Mouse (Mus musculus) intestine, embryonic 15.5 days (tissue): Measurements from ENCODE around the gene Gm20388. TPM values are rescaled to one million over a fixed set of nuclear protein-coding genes. Genes with fewer than 3 reads are reported as not detected.

Experiments
- ATAC-seq: fragments of 200-750 bp; cut with Nextera tagmentation; 2 replicates; pipeline ENCODE4 v1.8.0; 2017; ENCODE audit warnings: moderate TSS enrichment, moderate library complexity
- H3K27ac ChIP-seq: fragments of 300-500 bp; sonication (generic); 2 replicates; pipeline ENCODE4 v1.5.1; 2015; ENCODE audit warnings: mild to moderate bottlenecking, inconsistent platforms
- H3K27me3 ChIP-seq: fragments of 300-500 bp; sonication (generic); replicated peaks from 2 replicates; pipeline ENCODE4 v1.6.1; 2015; ENCODE audit warnings: inconsistent platforms
- H3K36me3 ChIP-seq: fragments of 300-500 bp; sonication (generic); 2 replicates; pipeline ENCODE4 v1.6.1; 2015; ENCODE audit warnings: inconsistent platforms
- H3K4me1 ChIP-seq: fragments of 300-500 bp; sonication (generic); replicated peaks from 2 replicates; pipeline ENCODE4 v1.6.1; 2015; ENCODE audit warnings: inconsistent platforms
- H3K4me2 ChIP-seq: fragments of 300-500 bp; sonication (generic); replicated peaks from 2 replicates; pipeline ENCODE4 v1.6.1; 2015; ENCODE audit warnings: mild to moderate bottlenecking, inconsistent platforms
- H3K4me3 ChIP-seq: fragments of 300-500 bp; sonication (generic); replicated peaks from 2 replicates; pipeline ENCODE4 v1.5.1; 2015; ENCODE audit warnings: inconsistent platforms
- H3K9ac ChIP-seq: fragments of 300-500 bp; sonication (generic); 2 replicates; pipeline ENCODE4 v1.6.1; 2015; ENCODE audit warnings: inconsistent platforms
- H3K9me3 ChIP-seq: fragments of 300-500 bp; sonication (generic); 2 replicates; pipeline ENCODE4 v1.6.1; 2016; ENCODE audit warnings: inconsistent platforms
- WGBS: fragments of 180-500 bp; shearing (Covaris S2); methylation state at CpG from one replicate; pipeline ENCODE4 v1.1.7; 2015; 5-methylcytosine and 5-hydroxymethylcytosine counted together
- polyA plus RNA-seq: library from polyadenylated mRNA; unstranded; fragments of >200 nt; fragmentation: Nextera tagmentation; extraction: Ambion mirVana; gene quantifications from 2 replicates; pipeline ENCODE4 v1.2.1, GENCODE M21; 2015

Gene Gm20388
- polyA plus RNA-seq, 1 experiment from 2014 or later, result not detected

GRCm38 (mm10) chr8:121125311-121125876, 1214.8 kb downstream of the Gm20388 start:
- WGBS, result under 1% methylated on average over 36 of the region's 36 CpGs
- Histone ChIP-seq H3K9ac (peak overlapping the region; percentile 40; the same call in 1 of the 2 replicates), H3K4me2 (peak overlapping the region; percentile 93), H3K4me1 (peaks cover 27% of the 10 kb centered on the region), H3K36me3 (no peaks in the 10 kb centered on the region), H3K27me3 (peaks cover 97% of the 10 kb centered on the region), H3K9me3 (no peaks in the 10 kb centered on the region), H3K4me3 (peak overlapping the region; percentile 41), H3K27ac (0 out of 2 replicates have a peak overlapping the region, but pooled peaks have one; percentile 27)
- peak; percentile 80 for ATAC-seq

GRCm38 (mm10) chr8:121126191-121126590, 1215.5 kb downstream of the Gm20388 start:
- Histone ChIP-seq H3K4me2 (peak overlapping the region; percentile 93), H3K4me3 (peak overlapping the region; percentile 41; the same call in 1 of the 2 replicates), H3K9ac (peak overlapping the region; percentile 20; the same call in 1 of the 2 replicates), H3K9me3 (no peaks in the 10 kb centered on the region), H3K4me1 (peaks cover 27% of the 10 kb centered on the region), H3K36me3 (no peaks in the 10 kb centered on the region), H3K27ac (0 out of 2 replicates have a peak overlapping the region, but pooled peaks have one; percentile 27), H3K27me3 (peaks cover 94% of the 10 kb centered on the region)
- no peak for ATAC-seq
- 9% methylated on average over 6 of the region's 6 CpGs for WGBS

GRCm38 (mm10) chr8:121126694-121127093, 1216.1 kb downstream of the Gm20388 start:
- peaks cover 27% of the 10 kb centered on the region for H3K4me1 ChIP-seq
- H3K36me3 ChIP-seq, result no peaks in the 10 kb centered on the region
- peak; percentile 30; the same call in 1 of the 2 replicates for ATAC-seq
- H3K9ac ChIP-seq, result no peak overlapping the region; the same call in 1 of the 2 replicates
- H3K4me3 ChIP-seq, result 0 out of 2 replicates have a peak overlapping the region, but pooled peaks have one; percentile 41
- WGBS, result 6% methylated on average over 6 of the region's 6 CpGs
- peaks cover 89% of the 10 kb centered on the region for H3K27me3 ChIP-seq
- H3K9me3 ChIP-seq, result no peaks in the 10 kb centered on the region
- H3K27ac ChIP-seq, result peak overlapping the region; percentile 4; the same call in 1 of the 2 replicates
- H3K4me2 ChIP-seq, result peak overlapping the region; percentile 93; the same call in 1 of the 2 replicates

- Histone ChIP-seq H3K27me3 (peaks cover 86% of the 10 kb centered on the region), H3K9me3 (no peaks in the 10 kb centered on the region), H3K4me2 (no peak overlapping the region), H3K27ac (peak overlapping the region; percentile 4; the same call in 1 of the 2 replicates), H3K4me1 (peaks cover 27% of the 10 kb centered on the region), H3K9ac (no peak overlapping the region), H3K36me3 (no peaks in the 10 kb centered on the region), H3K4me3 (no peak overlapping the region; the same call in 1 of the 2 replicates)
- WGBS, result 7% methylated on average over 11 of the region's 11 CpGs
- peak; percentile 29 for ATAC-seq
Measured at GRCm38 (mm10) chr8:121127291-121127701, 1216.7 kb downstream of the Gm20388 start.

- peak within 1 kb of the TSS; percentile 62 for H3K4me2 ChIP-seq
- H3K9me3 ChIP-seq, result no peaks in the 10 kb centered on the region
- H3K9ac ChIP-seq, result peak within 1 kb of the TSS; percentile 46
- H3K27ac ChIP-seq, result peak within 1 kb of the TSS; percentile 83
- 2% methylated on average over 43 of the region's 43 CpGs for WGBS
- peak; percentile 24 for ATAC-seq
- H3K36me3 ChIP-seq, result no peaks in the 10 kb centered on the region
- H3K4me1 ChIP-seq, result peaks cover 27% of the 10 kb centered on the region
- H3K4me3 ChIP-seq, result peak within 1 kb of the TSS; percentile 43
- peaks cover 81% of the 10 kb centered on the region for H3K27me3 ChIP-seq
Measured at GRCm38 (mm10) chr8:121127756-121128375, 1217.2 kb downstream of the Gm20388 start, which contains the start of gene Foxl1. Gene Foxl1, plus strand, starts transcription at chr8:121127940.

- ATAC-seq, result no peak
- Histone ChIP-seq H3K36me3 (no peaks in the 10 kb centered on the region), H3K4me1 (peaks cover 27% of the 10 kb centered on the region), H3K4me3 (peak overlapping the region; percentile 43), H3K9ac (peak overlapping the region; percentile 46), H3K27ac (peak overlapping the region; percentile 83), H3K9me3 (no peaks in the 10 kb centered on the region), H3K4me2 (peak overlapping the region; percentile 62), H3K27me3 (peaks cover 72% of the 10 kb centered on the region)
- 4% methylated on average over 55 of the region's 55 CpGs for WGBS
Measured at GRCm38 (mm10) chr8:121128531-121129264, 1218.1 kb downstream of the Gm20388 start.

- WGBS, result 21% methylated on average over 16 of the region's 16 CpGs
- Histone ChIP-seq H3K4me2 (peak overlapping the region; percentile 62), H3K4me1 (peaks cover 27% of the 10 kb centered on the region), H3K9me3 (no peaks in the 10 kb centered on the region), H3K9ac (peak overlapping the region; percentile 46; the same call in 1 of the 2 replicates), H3K27ac (peak overlapping the region; percentile 83; the same call in 1 of the 2 replicates), H3K27me3 (peaks cover 67% of the 10 kb centered on the region), H3K4me3 (peak overlapping the region; percentile 43), H3K36me3 (no peaks in the 10 kb centered on the region)
- ATAC-seq, result no peak
Measured at GRCm38 (mm10) chr8:121129265-121129940, 1218.8 kb downstream of the Gm20388 start.

- no peak for ATAC-seq
- Histone ChIP-seq H3K9me3 (no peaks in the 10 kb centered on the region), H3K27ac (no peak overlapping the region), H3K9ac (no peak overlapping the region), H3K27me3 (peaks cover 56% of the 10 kb centered on the region), H3K36me3 (no peaks in the 10 kb centered on the region), H3K4me1 (peaks cover 18% of the 10 kb centered on the region), H3K4me2 (peak overlapping the region; percentile 62), H3K4me3 (peak overlapping the region; percentile 14)
- WGBS, result 38% methylated on average over 5 of the region's 5 CpGs
Measured at GRCm38 (mm10) chr8:121130522-121130921, 1219.9 kb downstream of the Gm20388 start.

GRCm38 (mm10) chr8:121132961-121133513, 1222.4 kb downstream of the Gm20388 start:
- no peak overlapping the region for H3K4me3 ChIP-seq
- no peaks in the 10 kb centered on the region for H3K9me3 ChIP-seq
- ATAC-seq, result no peak
- H3K27me3 ChIP-seq, result peaks cover 32% of the 10 kb centered on the region
- no peaks in the 10 kb centered on the region for H3K36me3 ChIP-seq
- WGBS, result 80% methylated on average over 5 of the region's 5 CpGs
- no peak overlapping the region for H3K4me2 ChIP-seq
- no peak overlapping the region for H3K9ac ChIP-seq
- peaks cover 9% of the 10 kb centered on the region for H3K4me1 ChIP-seq
- H3K27ac ChIP-seq, result no peak overlapping the region

GRCm38 (mm10) chr8:121134102-121134501, 1223.5 kb downstream of the Gm20388 start:
- 91% methylated on average over 10 of the region's 10 CpGs for WGBS

GRCm38 (mm10) chr8:121134512-121134911, 1223.9 kb downstream of the Gm20388 start:
- Histone ChIP-seq H3K27me3 (peaks cover 18% of the 10 kb centered on the region), H3K4me3 (no peak overlapping the region), H3K27ac (no peak overlapping the region), H3K9me3 (no peaks in the 10 kb centered on the region), H3K36me3 (no peaks in the 10 kb centered on the region), H3K4me2 (no peak overlapping the region), H3K9ac (no peak overlapping the region), H3K4me1 (no peaks in the 10 kb centered on the region)
- 89% methylated on average over 11 of the region's 11 CpGs for WGBS
- ATAC-seq, result no peak

More at GRCm38 (mm10) chr8:121134102-121134501, 1223.5 kb downstream of the Gm20388 start:
- Histone ChIP-seq H3K4me3 (no peak overlapping the region), H3K4me2 (no peak overlapping the region), H3K9ac (no peak overlapping the region), H3K4me1 (no peaks in the 10 kb centered on the region), H3K9me3 (no peaks in the 10 kb centered on the region), H3K27me3 (peaks cover 22% of the 10 kb centered on the region), H3K36me3 (no peaks in the 10 kb centered on the region), H3K27ac (no peak overlapping the region)
- no peak for ATAC-seq
